Mouse (Mus musculus) heart, postnatal 0 days (tissue): ENCODE measurements around the gene Pgbd5. TPM values are rescaled to one million over a fixed set of nuclear protein-coding genes. Genes with fewer than 3 reads are reported as not detected.

Experiments
- ATAC-seq: fragments of 200-750 bp; cut with Nextera tagmentation; 2 replicates; pipeline ENCODE4 v1.8.0; 2017; ENCODE audit warnings: low read depth, moderate number of reproducible peaks, moderate library complexity; ENCODE audit not compliant: insufficient read depth
- DNase-seq: peaks from one replicate; pipeline ENCODE4 v3.0.0-alpha.2; 2016; ENCODE audit warnings: low spot score
- H3K27ac ChIP-seq: fragments of 300-500 bp; sonication (generic); 2 replicates; pipeline ENCODE4 v1.5.1; 2014; ENCODE audit warnings: low read depth, mild to moderate bottlenecking
- H3K27me3 ChIP-seq: fragments of 300-500 bp; sonication (generic); 2 replicates; pipeline ENCODE4 v1.6.1; 2014; ENCODE audit warnings: low read length, mixed read lengths; ENCODE audit not compliant: control insufficient read depth, insufficient read depth
- H3K36me3 ChIP-seq: fragments of 300-500 bp; sonication (generic); replicated peaks from 2 replicates; pipeline ENCODE4 v1.6.1; 2014; ENCODE audit warnings: low read length, mixed read lengths; ENCODE audit not compliant: control insufficient read depth, insufficient read depth
- H3K4me1 ChIP-seq: fragments of 300-500 bp; sonication (generic); 2 replicates; pipeline ENCODE4 v1.6.1; 2014; ENCODE audit warnings: antibody characterized with exemption; ENCODE audit not compliant: control insufficient read depth, insufficient read depth
- H3K4me2 ChIP-seq: fragments of 300-500 bp; sonication (generic); 2 replicates; pipeline ENCODE4 v1.6.1; 2014; ENCODE audit warnings: low read depth, mild to moderate bottlenecking, low read length, moderate library complexity
- H3K4me3 ChIP-seq: fragments of 300-500 bp; sonication (generic); 2 replicates; pipeline ENCODE4 v1.5.1; 2014; ENCODE audit warnings: low read depth, low read length
- H3K9ac ChIP-seq: fragments of 300-500 bp; sonication (generic); replicated peaks from 2 replicates; pipeline ENCODE4 v1.6.1; 2014; ENCODE audit warnings: low read depth, low read length, mixed read lengths
- H3K9me3 ChIP-seq: fragments of 300-500 bp; sonication (generic); replicated peaks from 2 replicates; pipeline ENCODE4 v1.6.1; 2016; ENCODE audit warnings: low read length; ENCODE audit not compliant: control insufficient read depth
- CTCF ChIP-seq: IDR thresholded peaks from 2 replicates; pipeline ENCODE4 v1.5.1; 2016; ENCODE audit warnings: antibody characterized with exemption, control low read depth, low read depth
- EP300 ChIP-seq: IDR thresholded peaks from 2 replicates; pipeline ENCODE4 v1.6.1; 2016; ENCODE audit warnings: antibody characterized with exemption, low read depth
- WGBS: fragments of 180-500 bp; shearing (Covaris S2); extraction: QIAGEN DNeasy Blood & Tissue Kit; methylation state at CpG from one replicate; pipeline ENCODE4 v1.1.7; 2014; 5-methylcytosine and 5-hydroxymethylcytosine counted together
- polyA plus RNA-seq: library from polyadenylated mRNA; unstranded; fragments of >200 nt; fragmentation: Nextera tagmentation; extraction: Ambion mirVana; gene quantifications from 2 replicates; pipeline ENCODE4 v1.2.1, GENCODE M21; 2015
- total RNA-seq: library from RNA; depleted of rRNA; stranded (reverse); fragments of >200 nt; gene quantifications from 2 replicates; pipeline ENCODE4 v1.2.3, GENCODE M21; 2014; ENCODE audit warnings: low replicate concordance

Gene Pgbd5
- total and polyA plus RNA-seq, 2 experiments from 2014 or later: 0.97 to 1.7 TPM

DNA sequence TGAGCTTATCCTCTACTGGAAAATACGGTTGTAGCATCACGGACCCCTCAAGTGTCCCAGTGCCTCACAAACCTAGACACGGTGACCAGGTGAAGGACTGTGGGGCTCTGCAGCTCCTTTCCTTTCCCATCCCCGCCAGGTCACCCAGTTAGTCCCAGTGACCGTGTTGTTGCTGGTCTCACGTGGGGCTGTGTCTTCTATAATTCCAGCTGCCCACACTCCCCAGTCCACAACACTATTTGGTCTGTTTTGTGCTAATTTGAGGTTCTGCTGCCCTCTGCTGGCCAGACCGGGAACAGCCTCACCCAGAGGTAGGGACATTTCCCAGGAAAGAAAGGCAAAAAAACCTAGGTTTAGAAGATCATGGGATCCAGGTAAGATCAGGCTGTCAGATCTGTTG is 89.8 kb downstream of the Pgbd5 start:
- WGBS: 38% methylated on average over 7 of the region's 7 CpGs
- no peak overlapping the region for H3K4me3 ChIP-seq
- no peak for TF ChIP-seq EP300
- peak; percentile 98 for TF ChIP-seq CTCF
- peaks cover 3% of the 10 kb centered on the region; the same call in 1 of the 2 replicates for H3K4me1 ChIP-seq
- no peaks in the 10 kb centered on the region for H3K27me3 ChIP-seq
- H3K36me3 ChIP-seq: peaks cover 6% of the 10 kb centered on the region
- ATAC-seq (no peak), DNase-seq (peak; percentile 61)
- H3K4me2 ChIP-seq: no peak overlapping the region
- no peaks in the 10 kb centered on the region for H3K9me3 ChIP-seq
- H3K27ac ChIP-seq: no peak overlapping the region
- no peak overlapping the region for H3K9ac ChIP-seq

DNA sequence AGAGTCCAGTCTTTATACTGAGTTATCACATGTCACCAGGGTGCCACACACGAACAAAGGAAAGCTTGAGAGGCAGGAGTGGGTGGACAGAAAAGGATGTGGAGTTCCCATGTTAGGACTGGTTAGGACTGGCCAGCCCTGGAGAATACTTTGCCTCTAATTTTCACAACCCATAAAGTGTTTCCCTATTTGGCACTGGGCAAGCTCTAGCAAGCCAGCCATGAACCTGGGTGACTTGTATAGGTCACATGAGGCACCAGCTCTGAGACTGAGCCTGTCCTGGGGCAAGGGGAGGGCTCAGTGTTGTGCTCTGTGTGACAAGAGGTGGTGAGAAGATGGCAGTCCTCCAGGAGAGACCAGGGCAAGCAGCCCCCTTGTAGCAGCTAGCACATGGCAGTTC is 91.4 kb downstream of the Pgbd5 start:
- WGBS: 42% methylated on average over 1 of the region's 1 CpGs
- Histone ChIP-seq H3K36me3 (peaks cover 21% of the 10 kb centered on the region), H3K4me1 (peaks cover 3% of the 10 kb centered on the region; the same call in 1 of the 2 replicates), H3K27ac (no peak overlapping the region), H3K4me2 (no peak overlapping the region), H3K9me3 (no peaks in the 10 kb centered on the region), H3K27me3 (no peaks in the 10 kb centered on the region), H3K9ac (no peak overlapping the region), H3K4me3 (no peak overlapping the region)
- TF ChIP-seq CTCF: no peak
- no peak for TF ChIP-seq EP300
- DNase-seq: no peak
- peak; percentile 31; the same call in 1 of the 2 replicates for ATAC-seq

DNA sequence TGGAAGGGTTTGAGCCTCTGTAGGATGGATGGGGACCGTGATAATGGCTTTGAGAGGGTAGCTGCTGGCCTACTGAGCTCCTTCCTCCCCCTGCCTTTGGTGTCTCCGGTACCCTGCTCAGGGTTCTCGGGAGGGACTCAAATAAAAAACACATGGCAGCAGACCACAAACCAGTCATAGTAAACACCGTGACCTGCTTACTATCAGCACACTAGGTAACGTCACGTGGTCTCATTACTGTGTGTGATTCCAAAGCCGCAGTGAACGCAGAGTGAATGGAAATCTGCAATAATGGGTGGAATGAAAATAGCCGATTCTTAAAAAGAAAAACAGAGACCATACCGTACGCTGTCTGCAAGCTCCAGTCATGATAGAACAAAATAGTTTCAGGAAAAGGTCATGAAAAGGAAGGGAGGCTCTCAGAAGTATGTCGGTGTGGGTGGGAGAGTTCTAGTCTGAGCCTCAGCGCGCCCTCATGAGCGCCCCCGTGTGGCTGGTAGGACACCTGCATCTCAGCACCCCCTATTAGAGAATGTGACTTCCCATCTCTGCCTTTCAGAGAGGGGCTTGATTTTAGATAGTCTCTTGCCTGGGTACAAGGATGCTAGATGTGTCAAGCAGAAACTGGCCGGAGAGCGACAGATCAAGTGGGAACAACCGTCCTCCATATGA is 92.5 kb downstream of the Pgbd5 start:
- ATAC-seq (peak; percentile 57), DNase-seq (peak; percentile 86)
- Histone ChIP-seq H3K9me3 (no peaks in the 10 kb centered on the region), H3K9ac (no peak overlapping the region), H3K4me3 (no peak overlapping the region), H3K27me3 (no peaks in the 10 kb centered on the region), H3K27ac (no peak overlapping the region), H3K36me3 (peaks cover 32% of the 10 kb centered on the region), H3K4me2 (no peak overlapping the region), H3K4me1 (peaks cover 3% of the 10 kb centered on the region; the same call in 1 of the 2 replicates)
- TF ChIP-seq CTCF (peak; percentile 91), EP300 (no peak)
- WGBS: 29% methylated on average over 19 of the region's 19 CpGs

DNA sequence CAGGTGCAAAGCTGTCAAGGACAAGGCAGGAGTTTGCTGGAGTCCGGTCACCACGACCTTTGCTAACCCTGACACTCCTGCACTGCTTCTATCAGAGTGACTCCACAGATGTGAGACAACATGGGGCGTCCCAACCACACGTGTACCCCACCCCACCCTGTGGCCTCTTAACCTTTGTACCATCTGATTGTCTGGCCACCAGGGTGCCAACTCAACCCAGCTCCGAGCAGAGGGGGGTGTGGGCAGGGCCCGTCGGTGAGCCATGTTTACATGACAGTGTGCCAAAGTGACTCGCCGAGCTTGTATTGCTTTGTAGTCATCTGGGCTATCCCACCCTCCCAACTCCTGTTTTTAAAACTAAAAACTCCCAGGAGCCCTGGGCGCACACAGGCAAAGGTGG is 94.4 kb downstream of the Pgbd5 start:
- TF ChIP-seq CTCF: no peak
- TF ChIP-seq EP300: no peak

DNA sequence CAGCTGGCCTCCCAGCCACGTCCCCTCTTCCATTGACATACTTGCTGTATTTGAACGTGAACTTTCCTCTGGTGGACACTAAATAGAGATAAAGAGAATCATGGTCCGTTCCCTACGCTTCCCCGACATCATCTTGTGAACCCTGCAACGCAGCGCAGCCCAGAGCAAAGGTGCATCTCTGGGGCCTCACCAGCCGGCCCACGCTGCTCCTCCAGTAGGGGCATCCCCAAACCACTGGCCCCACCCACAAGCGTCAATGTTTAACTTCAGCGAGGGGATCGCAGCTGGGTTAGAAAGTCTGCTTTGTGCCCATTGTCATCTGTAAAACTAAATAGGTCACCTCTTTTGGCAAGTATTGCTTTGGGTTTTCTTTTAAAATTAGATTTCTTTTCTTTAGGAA is 95.5 kb downstream of the Pgbd5 start:
- H3K4me1 ChIP-seq: peaks cover 3% of the 10 kb centered on the region; the same call in 1 of the 2 replicates
- no peak overlapping the region for H3K9ac ChIP-seq
- no peak for ATAC-seq
- no peak overlapping the region for H3K4me3 ChIP-seq
- WGBS: 91% methylated on average over 12 of the region's 12 CpGs
- TF ChIP-seq EP300 (no peak), CTCF (no peak)
- H3K27me3 ChIP-seq: no peaks in the 10 kb centered on the region
- no peaks in the 10 kb centered on the region for H3K9me3 ChIP-seq
- H3K36me3 ChIP-seq: peaks cover 60% of the 10 kb centered on the region
- no peak for DNase-seq
- H3K27ac ChIP-seq: no peak overlapping the region
- H3K4me2 ChIP-seq: no peak overlapping the region

More for the DNA sequence above, 94.4 kb downstream of the Pgbd5 start:
- Histone ChIP-seq H3K27ac (no peak overlapping the region), H3K36me3 (peaks cover 49% of the 10 kb centered on the region), H3K27me3 (no peaks in the 10 kb centered on the region), H3K4me2 (no peak overlapping the region), H3K4me1 (peaks cover 3% of the 10 kb centered on the region; the same call in 1 of the 2 replicates), H3K4me3 (no peak overlapping the region), H3K9ac (no peak overlapping the region), H3K9me3 (no peaks in the 10 kb centered on the region)
- WGBS: 77% methylated on average over 10 of the region's 10 CpGs
- ATAC-seq: no peak
- no peak for DNase-seq

DNA sequence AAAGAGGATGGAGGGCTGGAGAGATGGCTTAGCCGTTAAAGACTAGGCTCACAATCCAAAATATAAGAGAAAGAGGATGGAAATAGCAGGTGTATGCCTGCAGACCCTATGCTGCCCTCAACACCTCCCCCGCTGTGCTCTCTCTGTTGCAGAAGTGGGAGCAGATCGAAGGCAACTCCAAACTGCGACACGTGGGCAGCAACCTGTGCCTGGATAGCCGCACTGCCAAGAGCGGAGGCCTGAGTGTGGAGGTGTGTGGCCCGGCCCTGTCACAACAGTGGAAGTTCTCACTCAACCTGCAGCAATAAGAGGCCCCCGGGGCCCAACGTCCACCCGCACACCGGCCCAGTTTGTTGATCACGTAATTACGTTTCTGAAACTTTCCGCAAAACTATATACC is 96.3 kb downstream of the Pgbd5 start:
- TF ChIP-seq CTCF: no peak
- no peak for TF ChIP-seq EP300
- ATAC-seq: no peak
- Histone ChIP-seq H3K27ac (no peak overlapping the region), H3K36me3 (peaks cover 69% of the 10 kb centered on the region), H3K4me3 (no peak overlapping the region), H3K4me2 (no peak overlapping the region), H3K27me3 (no peaks in the 10 kb centered on the region), H3K9ac (no peak overlapping the region), H3K9me3 (no peaks in the 10 kb centered on the region), H3K4me1 (peaks cover 3% of the 10 kb centered on the region; the same call in 1 of the 2 replicates)
- no peak for DNase-seq
- 94% methylated on average over 15 of the region's 15 CpGs for WGBS
